Mouse (Mus musculus) ES-Bruce4 (cell line): ENCODE results near the gene Repin1. TPM values are rescaled to one million over a fixed set of nuclear protein-coding genes. Genes with fewer than 3 reads are reported as not detected.

Experiments
- H3K27ac ChIP-seq: 2 replicates; pipeline ENCODE4 v1.5.1; 2012; ENCODE audit warnings: low read length, inconsistent platforms; ENCODE audit not compliant: insufficient read depth
- H3K27me3 ChIP-seq: 2 replicates; pipeline ENCODE4 v1.6.1; 2012; ENCODE audit warnings: mild to moderate bottlenecking, low read length, inconsistent platforms; ENCODE audit not compliant: control insufficient read depth, poor library complexity, insufficient read depth, severe bottlenecking
- H3K36me3 ChIP-seq: 2 replicates; pipeline ENCODE4 v1.6.1; 2012; ENCODE audit warnings: inconsistent platforms, mild to moderate bottlenecking, low read length, moderate library complexity; ENCODE audit not compliant: control insufficient read depth, poor library complexity, insufficient read depth, severe bottlenecking
- H3K4me1 ChIP-seq: one replicate; pipeline ENCODE4 v1.8.1; 2011; ENCODE audit warnings: low read length; ENCODE audit not compliant: control insufficient read depth, insufficient read depth
- H3K4me3 ChIP-seq: 2 replicates; pipeline ENCODE4 v1.5.1; 2011; ENCODE audit warnings: low read depth, mild to moderate bottlenecking, low read length
- H3K9ac ChIP-seq: 2 replicates; pipeline ENCODE4 v1.6.1; 2012; ENCODE audit warnings: low read depth, mild to moderate bottlenecking, inconsistent platforms; ENCODE audit not compliant: poor library complexity, severe bottlenecking
- H3K9me3 ChIP-seq: replicated peaks from 2 replicates; pipeline ENCODE4 v1.6.1; 2012; ENCODE audit warnings: mild to moderate bottlenecking, low read length, inconsistent platforms; ENCODE audit not compliant: control insufficient read depth, poor library complexity, insufficient read depth, severe bottlenecking
- CTCF ChIP-seq: IDR thresholded peaks from one replicate; pipeline ENCODE4 v1.8.1; 2011; ENCODE audit warnings: low read depth, low read length
- EP300 ChIP-seq: IDR thresholded peaks from 2 replicates; pipeline ENCODE4 v1.6.1; 2011; ENCODE audit warnings: low read depth, low read length; ENCODE audit not compliant: insufficient read depth
- POLR2A ChIP-seq: IDR thresholded peaks from one replicate; pipeline ENCODE4 v1.8.1; 2011; ENCODE audit warnings: low read length; ENCODE audit not compliant: insufficient read depth
- polyA plus RNA-seq: library from polyadenylated mRNA; stranded (reverse); fragments of >200 nt; gene quantifications from 2 replicates; pipeline ENCODE4 v1.2.4, GENCODE M21; 2011; ENCODE audit warnings: low read depth; ENCODE audit not compliant: missing spikeins, insufficient read depth, insufficient read length

The Repin1 gene
- polyA plus RNA-seq, 1 experiment = 12.5 TPM

DNA sequence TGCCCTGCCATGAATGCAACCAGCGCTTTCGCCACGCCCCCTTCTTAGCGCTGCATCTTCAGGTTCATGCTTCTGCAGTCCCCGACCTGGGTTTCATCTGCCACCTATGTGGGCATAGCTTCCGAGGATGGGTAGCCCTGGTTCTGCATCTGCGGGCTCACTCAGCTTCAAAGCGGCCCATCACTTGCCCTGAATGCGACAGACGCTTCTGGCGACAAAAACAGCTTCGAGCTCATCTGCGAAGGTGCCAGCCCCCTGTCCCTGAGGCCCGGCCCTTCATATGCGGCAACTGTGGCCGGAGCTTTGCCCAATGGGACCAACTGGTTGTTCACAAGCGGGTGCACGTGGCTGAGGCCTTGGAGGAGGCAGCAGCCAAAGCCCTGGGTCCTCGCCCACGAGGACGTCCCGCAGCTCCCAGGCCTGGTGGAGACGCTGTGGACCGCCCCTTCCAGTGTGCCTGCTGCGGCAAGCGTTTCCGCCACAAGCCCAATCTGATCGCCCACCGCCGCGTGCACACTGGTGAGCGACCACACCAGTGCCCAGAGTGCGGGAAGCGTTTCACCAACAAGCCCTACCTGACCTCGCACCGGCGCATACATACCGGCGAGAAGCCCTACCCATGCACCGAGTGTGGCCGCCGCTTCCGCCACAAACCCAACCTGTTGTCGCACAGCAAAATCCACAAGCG is 3.0 kb downstream of the Repin1 start:
- Histone ChIP-seq H3K27ac (no peak overlapping the region), H3K4me1 (no peaks in the 10 kb centered on the region), H3K36me3 (no peaks in the 10 kb centered on the region), H3K4me3 (peak overlapping the region; percentile 57), H3K9ac (peak overlapping the region; percentile 17; the same call in 1 of the 2 replicates), H3K9me3 (no peaks in the 10 kb centered on the region), H3K27me3 (no peaks in the 10 kb centered on the region)
- TF ChIP-seq EP300 (no peak), CTCF (no peak), POLR2A (no peak)

- Histone ChIP-seq H3K27ac (no peak overlapping the region), H3K36me3 (no peaks in the 10 kb centered on the region), H3K9ac (peak overlapping the region; percentile 17), H3K27me3 (no peaks in the 10 kb centered on the region), H3K4me1 (no peaks in the 10 kb centered on the region), H3K9me3 (no peaks in the 10 kb centered on the region), H3K4me3 (peak overlapping the region; percentile 57)
- no peak for TF ChIP-seq EP300
- TF ChIP-seq CTCF = no peak
- TF ChIP-seq POLR2A = no peak
Observed at GRCm38 (mm10) chr6:48597233-48597625, 3.5 kb downstream of the Repin1 start.

GRCm38 (mm10) chr6:48600594-48600993 is 6.9 kb downstream of the Repin1 start:
- Histone ChIP-seq H3K9me3 (no peaks in the 10 kb centered on the region), H3K27me3 (no peaks in the 10 kb centered on the region), H3K4me1 (no peaks in the 10 kb centered on the region), H3K27ac (no peak overlapping the region), H3K36me3 (no peaks in the 10 kb centered on the region), H3K9ac (no peak overlapping the region), H3K4me3 (no peak overlapping the region)
- TF ChIP-seq EP300 (no peak), CTCF (no peak), POLR2A (no peak)

- no peaks in the 10 kb centered on the region for H3K9me3 ChIP-seq
- peak within 1 kb of the TSS; percentile 69 for H3K9ac ChIP-seq
- no peaks in the 10 kb centered on the region for H3K4me1 ChIP-seq
- H3K27ac ChIP-seq = no peak within 1 kb of the TSS
- no peaks in the 10 kb centered on the region for H3K36me3 ChIP-seq
- H3K4me3 ChIP-seq = peak within 1 kb of the TSS; percentile 95
- TF ChIP-seq POLR2A (no peak), EP300 (no peak), CTCF (no peak)
- H3K27me3 ChIP-seq = no peaks in the 10 kb centered on the region
Observed at GRCm38 (mm10) chr6:48601271-48602079, 7.8 kb downstream of the Repin1 start, which contains the start of gene Zfp775. Zfp775 (plus strand) TSS chr6:48602063.

DNA sequence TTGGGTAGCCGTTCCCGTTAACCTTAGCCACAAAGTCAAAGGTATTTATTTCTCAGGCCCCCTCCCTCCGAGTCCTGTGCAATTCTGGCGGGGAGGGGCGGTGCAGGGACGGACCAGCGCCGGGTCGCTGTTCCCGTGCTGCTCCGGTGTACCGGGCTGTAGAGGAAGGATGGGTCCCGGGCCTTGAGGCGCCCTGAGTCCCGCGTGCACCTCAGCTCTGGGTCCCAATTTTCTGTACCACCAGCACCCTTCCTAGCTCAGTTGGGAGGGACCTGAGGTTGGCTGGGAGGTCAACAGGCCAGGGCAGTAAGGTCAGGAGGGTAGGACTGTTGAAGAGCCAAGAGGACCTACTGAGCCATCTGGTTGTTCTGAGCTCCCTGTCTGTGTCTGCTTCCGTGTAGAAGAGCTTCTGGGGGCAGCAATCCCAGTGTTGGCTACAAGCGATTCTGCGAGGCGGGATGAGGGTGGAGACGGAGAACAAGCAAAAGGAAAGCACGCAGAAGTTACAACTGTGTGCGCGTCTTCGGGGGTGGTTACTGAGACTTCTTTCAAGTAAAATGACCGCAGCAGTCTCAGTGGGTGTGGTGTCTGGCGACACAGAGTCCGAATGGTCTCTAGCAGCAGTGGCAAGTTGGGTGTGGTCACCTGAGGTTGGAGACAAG is 8.5 kb downstream of the Repin1 start:
- Histone ChIP-seq H3K27ac (no peak overlapping the region), H3K9ac (peak overlapping the region; percentile 69), H3K36me3 (no peaks in the 10 kb centered on the region)

More for the DNA sequence above, 8.5 kb downstream of the Repin1 start:
- TF ChIP-seq CTCF = no peak
- no peak for TF ChIP-seq POLR2A
- no peak for TF ChIP-seq EP300
- no peaks in the 10 kb centered on the region for H3K27me3 ChIP-seq
- peak overlapping the region; percentile 95 for H3K4me3 ChIP-seq
- no peaks in the 10 kb centered on the region for H3K9me3 ChIP-seq
- no peaks in the 10 kb centered on the region for H3K4me1 ChIP-seq
